Mouse (Mus musculus): ENCODE measurements at regions not wholly inside any gene's neighbourhood (a gene's known extent, or its start where the extent isn't known, plus 50 kb on each side); places are given as distances from the start of the nearest gene placed in this dataset.
A peak's percentile ranks its signal among the peaks of the same experiment; 100 is the strongest.
"Not testable (repeated sequence)": the region's sequence is repeated elsewhere in the genome, so short reads cannot be mapped to it uniquely, and the experiment has no call there.

DNA sequence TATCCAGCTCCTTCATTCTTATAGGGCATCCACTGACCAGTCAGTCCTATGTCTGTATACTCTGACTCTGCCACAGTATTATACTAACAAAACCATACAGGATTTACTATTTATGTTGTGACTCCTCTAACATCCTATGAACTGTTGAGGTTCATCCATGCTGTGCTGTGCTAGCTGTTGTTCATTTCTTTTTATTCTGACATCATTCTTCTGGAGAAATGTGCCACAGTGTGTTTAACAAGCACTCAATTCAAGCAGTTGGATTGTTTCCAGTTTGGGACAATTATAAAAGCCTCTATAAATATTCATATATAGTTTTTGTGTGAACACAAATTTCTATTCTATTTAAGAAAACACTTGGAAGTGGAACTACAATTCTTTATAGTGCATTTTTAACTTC, 252.6 kb upstream of the Mpdz start:
- DNase-seq: no peak

DNA sequence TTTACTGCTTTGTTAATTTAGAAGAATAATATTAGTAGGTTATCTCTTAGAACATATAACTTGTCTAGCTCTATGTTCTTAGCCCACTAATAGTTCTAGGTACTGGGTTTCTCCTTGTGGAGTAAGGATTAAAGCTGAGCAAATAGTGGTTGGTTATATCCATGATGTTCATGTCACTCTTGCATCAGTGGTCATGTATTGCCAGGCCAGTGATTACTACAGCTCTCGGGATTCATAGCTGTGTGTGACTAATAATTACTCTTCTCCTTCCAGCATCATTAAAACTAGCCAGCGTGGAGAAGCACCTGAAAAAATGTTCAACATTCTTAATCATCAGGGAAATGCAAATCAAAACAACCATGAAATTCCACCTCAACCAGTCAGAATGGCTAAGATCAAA, 234.6 kb upstream of the Mpdz start:
- DNase-seq: no peak

DNA sequence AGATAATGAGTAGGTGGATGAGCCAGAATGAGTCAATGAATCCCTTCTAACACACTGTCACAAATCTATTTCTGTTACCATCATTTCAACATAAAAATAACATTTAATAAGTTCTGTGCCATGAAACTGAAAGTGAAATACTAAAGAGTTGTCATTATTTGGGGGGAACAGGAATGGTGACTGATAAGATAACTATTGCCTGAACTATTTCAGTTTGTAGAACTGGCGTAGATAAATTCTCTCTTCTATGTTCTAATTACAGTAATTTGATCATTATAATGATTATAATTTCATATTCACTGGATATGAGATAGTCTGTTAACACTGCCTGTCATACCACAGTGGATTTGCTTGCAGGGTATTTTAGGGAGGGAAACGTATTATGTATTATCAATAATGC, 232.3 kb upstream of the Mpdz start:
- no peak for DNase-seq

DNA sequence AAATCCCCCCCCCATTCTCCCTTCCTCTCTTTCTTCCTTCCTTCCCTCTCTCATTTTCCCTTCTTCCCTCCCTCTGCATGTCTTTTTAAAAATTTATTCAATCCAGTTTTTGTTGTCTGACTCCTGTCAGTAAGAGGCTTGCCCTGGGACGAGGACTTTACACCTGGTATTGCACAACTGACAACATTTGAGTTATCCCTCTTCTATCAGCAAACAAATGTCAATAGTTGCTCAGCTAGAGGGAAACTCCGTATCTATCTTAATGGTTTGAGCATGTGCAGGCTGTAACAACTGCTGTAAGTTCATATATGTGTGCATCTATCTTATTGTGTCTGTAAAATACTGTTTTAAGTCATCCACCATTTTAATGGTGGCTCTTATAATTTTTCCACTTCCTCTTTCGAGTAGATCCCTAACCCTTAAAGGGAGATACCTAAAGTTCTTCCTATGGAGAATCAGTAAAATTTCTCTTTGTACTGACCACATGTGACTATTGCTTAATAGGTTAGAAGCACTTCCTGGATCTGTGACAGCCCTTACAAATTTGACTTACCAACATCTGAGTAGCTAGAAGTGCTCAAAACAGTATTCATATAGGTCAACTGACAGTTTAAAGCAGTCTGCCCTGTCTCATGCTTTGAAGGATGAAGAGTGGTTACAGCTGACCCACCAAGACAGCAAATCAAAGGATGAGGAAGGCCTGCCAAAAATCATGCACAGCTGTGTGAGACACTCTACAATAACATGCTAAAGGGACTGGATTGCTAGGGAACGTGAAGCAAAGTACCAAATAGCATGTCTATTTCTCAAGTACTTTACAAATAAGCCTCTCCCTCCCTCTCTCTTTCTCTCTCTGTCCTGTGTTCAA, 231.0 kb upstream of the Mpdz start:
- no peak for DNase-seq

DNA sequence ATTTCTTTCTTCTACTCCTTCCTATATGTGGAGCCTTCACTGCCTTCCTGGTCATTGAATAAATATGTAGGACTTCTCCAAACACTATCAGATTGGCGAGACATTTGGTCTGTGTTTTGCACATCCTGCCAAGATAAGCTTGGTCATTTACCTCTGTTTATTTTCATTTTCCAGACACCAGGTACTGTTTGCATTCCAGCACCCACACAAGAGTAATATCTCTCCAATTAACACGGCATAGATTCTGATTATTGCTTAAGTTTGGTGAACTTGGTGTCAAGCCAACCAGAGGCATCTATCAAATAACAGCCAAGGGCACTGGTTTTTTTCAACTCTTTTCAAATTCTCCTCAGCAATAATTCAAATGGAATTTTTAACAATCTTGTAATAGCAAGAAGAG, 229.4 kb upstream of the Mpdz start:
- no peak for DNase-seq

DNA sequence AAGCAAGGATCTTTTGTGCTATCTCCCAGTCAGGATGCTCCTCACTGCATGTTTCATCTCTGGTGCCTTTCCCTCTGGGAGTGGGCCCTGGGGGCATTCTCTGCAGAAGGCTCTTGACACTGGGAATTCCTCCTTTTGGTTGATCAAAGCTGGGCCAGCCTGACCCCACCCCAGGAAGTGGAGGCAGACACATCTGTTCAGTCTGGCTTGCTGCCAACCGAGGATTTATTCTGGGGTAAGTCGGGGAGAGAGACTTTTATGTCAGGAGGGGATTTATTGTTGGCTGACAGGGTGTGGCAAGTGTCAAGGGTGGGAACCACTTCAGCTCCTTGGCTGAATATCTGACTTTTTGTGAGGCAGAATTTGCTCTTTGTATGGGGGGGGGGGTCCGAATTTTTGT, 226.6 kb upstream of the Mpdz start:
- DNase-seq: peak; percentile 55

DNA sequence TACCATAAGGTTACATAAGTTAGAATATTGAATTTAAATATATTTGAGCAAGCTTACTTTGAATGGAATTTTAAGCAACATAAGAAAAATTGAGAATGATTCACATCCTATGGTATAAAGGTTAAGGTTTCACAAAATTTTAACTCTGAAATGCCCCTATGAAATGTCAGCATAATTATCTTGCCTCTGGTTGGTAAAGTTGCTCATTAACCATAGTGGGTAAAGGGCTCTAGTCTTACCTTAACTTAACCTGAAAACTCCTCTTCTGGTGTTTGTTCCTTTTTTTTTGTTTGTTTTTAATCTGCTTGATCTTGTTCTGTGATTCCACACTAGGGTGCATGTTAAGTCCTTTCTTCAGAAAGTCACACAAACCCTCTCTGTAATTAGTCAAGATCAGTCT, 218.5 kb upstream of the Mpdz start:
- no peak for DNase-seq

DNA sequence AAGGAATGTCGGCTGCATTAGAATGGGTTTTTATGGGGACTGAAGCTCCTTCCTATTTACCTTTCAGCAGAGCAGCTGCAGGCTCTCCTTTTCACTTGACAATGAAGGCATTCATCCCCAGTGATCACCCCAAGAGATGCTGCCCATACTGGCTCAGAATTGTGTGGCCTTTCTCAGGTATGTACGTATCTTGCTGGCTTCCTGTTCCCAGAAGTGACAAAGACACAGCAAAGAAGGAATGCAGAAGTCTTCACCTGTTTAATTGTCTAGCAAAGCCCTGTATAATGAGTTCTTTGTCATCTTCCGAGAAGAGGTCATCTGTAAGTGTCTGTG, 185.8 kb upstream of the Mpdz start:
- no peak for DNase-seq

DNA sequence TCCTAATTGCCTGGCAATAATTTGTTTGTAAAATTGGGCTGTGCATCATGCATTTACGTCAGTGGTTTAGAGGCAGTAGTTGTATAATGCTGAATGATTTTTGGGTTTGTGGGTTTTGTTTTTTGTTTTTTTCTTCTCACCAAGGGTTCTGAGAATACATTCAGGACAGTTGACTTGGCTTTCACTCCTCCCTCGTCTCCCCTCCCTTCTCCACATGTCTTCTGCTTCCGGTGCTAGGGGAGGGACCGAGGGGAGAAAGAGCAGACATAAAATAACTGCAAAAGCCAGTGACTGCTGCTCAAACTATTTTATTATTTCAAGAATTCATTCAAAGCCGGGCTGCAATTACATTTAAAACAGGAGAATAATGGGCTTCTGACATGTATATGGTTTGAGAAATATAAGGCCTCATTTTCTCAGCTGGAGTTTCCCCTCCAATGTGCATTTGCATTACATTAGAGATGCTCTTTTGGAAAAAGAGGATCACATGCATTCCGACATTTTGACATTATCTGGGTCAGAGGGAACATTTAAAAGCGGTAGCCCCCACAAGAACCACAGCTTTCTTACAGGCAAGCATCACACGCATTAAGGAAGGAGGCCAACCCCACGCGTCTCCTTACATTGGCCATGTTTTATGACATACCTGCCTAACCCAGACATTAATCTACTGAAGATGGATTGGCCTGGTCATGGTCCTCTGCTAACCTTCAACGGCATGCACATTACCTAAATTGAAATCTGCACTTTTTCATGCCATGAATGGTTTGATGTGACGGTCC, 185.3 kb upstream of the Mpdz start:
- DNase-seq: no peak

DNA sequence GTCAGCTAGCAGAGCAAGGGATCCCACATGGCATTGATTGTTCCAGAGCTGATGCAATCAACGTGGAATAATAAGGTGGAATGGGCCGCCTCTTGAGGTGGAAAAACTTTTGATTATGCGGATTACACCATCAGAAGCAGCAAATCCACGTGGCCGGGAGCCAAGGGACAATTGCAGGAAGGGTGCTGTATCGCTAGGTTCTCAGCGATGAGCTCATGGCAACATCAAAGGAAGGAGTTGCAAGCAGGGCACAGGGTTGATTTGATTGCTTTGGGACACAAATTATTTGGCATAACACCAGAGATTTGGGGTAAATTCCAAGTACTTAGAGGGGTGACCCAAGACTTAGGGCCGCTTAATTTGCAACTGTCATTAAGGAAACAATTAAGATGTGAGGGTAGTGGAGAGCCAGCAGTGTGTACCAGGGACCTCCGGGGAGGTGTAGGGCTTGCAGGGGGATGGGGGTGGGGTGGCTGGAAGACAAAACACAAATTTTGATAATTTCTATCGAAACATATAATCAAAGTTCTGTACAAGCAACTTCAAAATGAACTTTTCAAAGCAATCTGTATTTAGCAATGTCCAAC, 182.8 kb upstream of the Mpdz start:
- no peak for DNase-seq

DNA sequence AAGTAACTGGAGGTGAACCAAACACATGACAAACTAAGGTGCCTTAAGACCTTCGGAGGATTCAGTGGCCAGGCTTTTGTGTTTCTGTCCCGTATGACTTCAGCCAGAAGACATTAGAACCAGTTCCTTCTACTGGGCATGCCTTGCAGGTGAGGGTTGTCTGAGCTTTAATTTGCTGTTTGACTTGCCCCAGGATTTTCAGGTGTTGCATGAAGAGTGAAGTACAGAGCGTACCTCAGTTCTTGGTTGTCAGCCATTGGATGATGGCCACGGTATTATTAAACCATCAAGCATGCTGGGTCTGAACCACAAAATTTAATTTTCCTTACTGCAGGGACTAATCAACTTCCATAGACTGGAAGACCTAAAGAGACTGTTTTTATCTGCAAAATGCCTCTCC, 181.5 kb upstream of the Mpdz start:
- DNase-seq: no peak

DNA sequence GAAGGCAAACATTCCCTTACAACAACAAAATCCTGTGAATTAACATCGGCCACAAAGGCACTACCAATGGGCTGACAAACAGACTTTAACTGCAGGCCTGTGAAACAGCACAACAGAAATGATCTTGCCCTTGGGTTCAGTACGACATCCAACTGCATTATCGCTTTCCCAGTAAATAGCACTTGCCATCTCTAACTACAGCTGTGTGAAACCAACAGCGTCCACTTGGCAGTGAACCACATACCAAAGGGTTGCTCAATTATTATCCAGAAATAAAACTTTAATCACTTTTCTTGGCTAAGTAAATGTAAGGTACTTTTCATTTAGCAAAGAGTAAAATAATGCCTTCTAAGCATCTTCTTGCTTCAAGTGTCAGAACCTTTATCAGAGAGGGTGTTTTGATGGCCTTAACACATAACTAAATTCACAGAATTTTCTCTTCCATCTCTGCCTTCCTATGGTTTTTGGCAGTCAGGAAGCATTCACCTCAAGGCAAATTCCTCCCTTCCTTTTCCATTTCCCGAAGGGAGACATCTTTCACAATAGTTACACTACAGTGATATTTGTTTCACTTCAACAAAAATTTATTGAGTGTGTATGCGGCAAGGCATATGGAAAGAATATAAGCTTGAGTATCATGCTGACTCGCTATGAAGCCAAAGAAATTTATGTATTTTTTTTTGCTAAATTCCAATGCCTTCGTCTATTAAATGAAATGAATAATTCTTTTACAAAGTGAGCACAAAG, 178.9 kb upstream of the Mpdz start:
- DNase-seq: no peak

DNA sequence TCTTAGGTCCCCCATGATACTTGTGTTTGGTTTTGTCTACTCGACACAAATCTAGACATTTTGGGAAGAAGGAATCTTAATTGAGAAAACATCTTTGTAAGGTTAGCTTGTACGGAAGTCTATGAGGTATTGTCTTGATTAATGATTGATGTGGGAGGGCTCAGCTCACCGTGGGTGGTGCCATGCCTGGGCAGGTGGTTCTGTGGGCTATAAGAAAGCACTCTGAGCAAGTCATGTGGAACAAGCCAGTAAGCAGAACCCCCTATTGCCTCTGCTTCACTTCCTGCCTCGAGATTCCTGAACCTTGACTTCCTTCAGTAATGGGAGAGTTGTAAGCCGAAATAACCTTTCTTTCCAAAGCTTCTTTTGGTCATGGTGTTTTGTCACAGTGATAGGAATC, 174.6 kb upstream of the Mpdz start:
- DNase-seq: no peak

DNA sequence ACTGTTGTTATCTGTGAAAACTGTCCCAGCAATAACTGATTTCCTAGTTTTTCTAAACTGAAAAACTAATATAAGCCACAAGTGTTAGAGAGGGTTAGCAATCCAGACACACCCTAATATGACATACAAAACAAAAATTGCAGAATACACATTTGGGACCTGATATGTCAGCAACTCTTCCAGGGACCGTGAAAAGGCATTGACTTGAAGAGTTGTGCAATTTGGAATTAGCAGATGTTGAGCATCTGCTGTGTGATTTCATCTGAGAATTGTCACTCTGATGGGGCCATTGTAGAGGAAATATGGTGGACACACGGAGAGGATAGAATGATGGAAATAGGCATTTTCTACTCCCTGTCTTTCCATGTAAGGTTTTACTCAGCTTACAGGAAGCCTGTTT, 168.6 kb upstream of the Mpdz start:
- DNase-seq: no peak

DNA sequence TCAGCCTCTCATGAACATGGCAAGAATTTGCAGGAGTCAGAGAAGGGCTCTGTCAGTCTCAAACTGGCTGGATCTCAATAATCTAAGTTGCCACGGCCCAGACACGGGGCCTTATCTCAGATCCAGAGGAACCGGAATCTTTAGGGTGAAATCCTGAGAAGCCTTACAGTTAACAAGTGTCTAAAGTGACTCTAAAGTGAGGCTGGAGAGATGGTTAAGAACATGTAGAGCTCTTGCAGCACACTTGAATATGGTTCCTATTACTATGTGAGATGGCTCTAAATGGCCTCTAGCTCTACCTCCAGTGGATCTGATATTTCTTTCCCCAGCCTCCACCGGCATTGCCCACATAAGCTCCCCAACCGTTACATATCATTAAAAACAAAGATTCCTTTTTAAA, 157.8 kb upstream of the Mpdz start:
- DNase-seq: no peak

DNA sequence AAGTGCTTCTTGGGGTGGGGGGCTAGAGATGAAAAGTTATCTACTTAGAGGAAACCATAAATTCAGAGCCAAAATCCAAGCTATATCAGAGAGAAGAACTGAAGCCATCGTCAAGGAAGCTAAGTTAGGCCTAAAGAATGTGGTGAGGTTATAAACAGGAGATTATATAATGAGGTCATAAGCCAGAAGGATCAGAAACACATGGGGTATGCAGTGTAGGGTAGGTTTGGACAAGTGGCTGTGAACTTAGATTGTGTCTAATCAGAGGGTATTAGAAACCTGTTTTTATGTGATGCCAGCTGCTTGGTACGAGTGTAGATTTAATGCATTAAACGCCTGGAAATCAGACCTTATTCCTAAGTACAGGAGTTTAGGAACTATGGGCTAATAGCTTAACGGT, 154.8 kb upstream of the Mpdz start:
- no peak for DNase-seq

DNA sequence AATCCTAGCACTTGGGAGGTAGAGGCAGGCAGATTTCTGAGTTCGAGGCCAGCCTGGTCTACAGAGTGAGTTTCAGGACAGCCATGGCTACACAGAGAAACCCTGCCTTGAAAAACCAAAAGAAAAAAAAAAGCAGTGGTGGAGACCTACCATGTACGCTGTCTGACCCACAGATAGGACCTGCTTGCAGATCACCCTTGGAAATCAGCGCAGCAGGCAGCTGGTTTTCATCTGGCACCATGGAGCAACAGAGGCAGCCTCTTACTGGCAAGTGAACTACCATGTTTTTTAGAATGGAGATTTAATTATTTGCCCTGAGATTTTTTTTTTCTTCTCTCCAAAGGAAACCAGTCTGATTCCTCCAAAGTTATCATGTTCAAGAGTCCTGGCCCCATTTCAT, 150.8 kb upstream of the Mpdz start:
- not testable (repeated sequence) for DNase-seq

DNA sequence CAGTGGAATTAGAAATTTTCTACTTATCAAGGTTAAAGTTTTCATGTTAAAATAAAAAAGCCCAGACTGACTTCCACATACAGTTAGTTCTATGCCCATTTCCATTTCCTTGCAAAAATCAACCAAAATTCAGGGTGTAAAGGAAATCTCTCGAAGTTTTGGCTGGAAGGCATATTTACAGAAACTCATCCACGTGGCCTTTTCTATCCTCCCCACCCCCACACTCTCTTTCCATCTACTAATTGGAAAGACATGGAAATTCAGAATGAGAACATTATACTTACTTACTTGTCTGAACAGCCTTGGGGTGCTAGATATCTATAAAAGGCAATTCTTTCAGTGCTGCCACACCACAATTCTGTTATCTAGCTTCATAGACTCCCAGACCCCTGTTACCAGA, 139.9 kb upstream of the Mpdz start:
- no peak for DNase-seq

DNA sequence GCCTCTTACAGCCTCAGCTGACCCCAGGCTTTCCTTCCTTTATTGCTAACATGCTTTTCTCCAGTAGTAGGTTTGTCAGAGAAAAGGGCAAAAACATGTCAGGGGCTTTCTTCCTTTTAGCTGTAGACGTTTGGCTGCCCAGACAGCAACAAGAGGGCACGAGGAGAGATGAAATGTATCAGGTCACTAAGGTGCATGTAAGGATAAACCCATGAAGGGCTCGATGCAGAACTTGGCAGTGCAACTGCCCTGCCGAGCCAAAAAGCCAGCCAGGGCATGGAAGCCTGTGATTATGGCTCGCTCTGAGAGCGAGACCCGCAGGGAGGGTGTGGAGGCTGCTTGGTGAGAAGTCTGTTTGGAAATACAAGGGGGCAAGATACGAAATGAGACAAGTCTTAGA, 137.9 kb upstream of the Mpdz start:
- DNase-seq: no peak

DNA sequence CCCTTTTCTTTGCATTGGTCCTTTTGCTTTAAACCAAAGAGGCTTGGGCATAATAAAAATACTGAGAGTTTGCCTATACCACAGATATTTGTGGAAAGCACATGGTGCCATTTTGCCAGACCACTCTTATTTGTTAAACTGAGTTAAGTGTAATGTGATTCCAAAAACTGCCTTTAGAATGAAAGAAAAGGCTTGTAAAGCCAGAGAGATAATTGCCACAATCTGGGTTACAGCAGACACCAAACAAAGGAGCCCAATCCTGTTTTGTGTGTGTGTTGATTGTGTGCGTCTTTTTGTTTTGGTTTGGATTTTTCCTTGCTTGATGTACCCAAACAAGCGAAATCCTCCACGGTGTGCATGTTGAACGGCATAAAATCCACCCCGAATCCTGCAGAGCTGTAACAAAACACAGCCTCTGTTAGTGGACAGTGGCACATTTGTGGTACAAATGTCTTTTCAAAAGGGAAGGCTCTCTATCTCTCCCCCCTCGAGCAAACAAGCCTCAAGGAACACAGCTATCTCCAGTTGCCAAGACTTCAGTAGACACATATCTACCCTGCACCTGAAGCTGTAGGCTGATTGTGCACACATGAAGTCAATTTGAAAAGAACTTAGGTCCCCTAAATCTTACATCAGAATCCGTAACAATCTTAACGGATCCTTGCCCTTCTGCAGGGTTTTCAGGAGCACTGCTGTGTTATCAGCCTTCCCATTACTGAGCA, 136.9 kb upstream of the Mpdz start:
- no peak for DNase-seq

DNA sequence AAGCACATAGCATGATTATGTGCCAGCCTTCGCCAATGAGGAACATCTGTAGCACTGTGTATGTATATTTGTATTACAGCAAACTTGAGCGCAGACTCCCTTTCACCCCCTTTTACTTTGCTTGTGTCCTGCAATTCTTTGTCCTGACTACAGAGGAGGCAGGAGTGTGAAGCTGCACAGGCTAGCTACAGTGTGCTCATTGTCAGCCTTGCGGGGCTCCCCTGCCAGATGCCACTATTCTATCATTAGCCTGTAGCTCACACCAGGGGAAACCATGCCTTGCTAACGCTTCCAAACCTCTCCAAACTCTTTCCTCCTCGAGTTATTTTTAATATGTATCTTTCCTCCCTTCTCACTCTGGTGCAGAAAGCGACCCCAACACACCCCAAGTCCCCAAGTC, 136.4 kb upstream of the Mpdz start:
- no peak for DNase-seq

DNA sequence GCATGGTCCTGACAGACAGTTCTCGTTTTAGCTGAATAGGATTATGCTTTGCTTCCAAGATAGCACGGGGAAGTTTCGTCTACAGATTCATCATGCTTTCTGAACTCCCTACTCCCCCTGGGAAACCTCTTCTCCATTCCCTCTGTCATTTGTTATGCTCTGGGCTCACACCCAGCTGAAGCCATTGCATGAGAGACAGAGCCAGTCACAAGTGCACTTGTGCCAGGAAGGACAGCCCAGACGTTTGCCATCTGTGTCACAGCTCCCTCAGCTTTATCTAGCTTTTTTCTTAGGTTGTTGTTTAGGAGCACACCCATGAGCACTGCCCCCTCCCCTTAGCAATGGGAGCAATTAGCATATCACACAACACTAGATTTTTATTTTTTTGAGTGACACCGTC, 131.2 kb upstream of the Mpdz start:
- no peak for DNase-seq

DNA sequence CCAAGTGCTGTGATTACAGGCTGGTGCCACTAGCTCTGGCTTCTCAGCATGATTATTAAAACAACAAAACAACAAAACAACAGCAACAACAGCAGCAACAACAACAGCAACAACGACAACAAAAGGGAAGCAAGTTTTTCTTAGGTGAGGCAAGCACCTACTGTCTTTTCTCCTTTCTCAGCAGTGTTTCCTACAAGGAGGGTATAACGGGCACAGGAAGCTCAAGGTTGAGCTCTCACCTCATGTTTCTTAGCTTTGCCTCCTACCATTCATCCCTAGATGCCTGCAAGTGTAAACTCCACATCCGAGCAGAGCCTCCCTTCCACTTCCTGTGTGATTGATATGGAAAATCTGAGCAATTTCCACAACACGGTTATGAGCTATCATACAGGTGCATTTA, 128.1 kb upstream of the Mpdz start:
- no peak for DNase-seq

Data from liver (tissue).